Mouse (Mus musculus) intestine, postnatal 0 days (tissue): ENCODE results near the gene Slc39a5. TPM values are rescaled to one million over a fixed set of nuclear protein-coding genes. Genes with fewer than 3 reads are reported as not detected.

Experiments used
- ATAC-seq: fragments of 200-750 bp; cut with Nextera tagmentation; 2 replicates; pipeline ENCODE4 v1.8.0; 2017; ENCODE audit warnings: mild to moderate bottlenecking, moderate TSS enrichment, moderate library complexity
- H3K27ac ChIP-seq: fragments of 300-500 bp; sonication (generic); 2 replicates; pipeline ENCODE4 v1.5.1; 2014; ENCODE audit warnings: mild to moderate bottlenecking, low read depth, low read length, moderate library complexity
- H3K27me3 ChIP-seq: fragments of 300-500 bp; sonication (generic); replicated peaks from 2 replicates; pipeline ENCODE4 v1.6.1; 2014; ENCODE audit warnings: low read length, mixed read lengths; ENCODE audit not compliant: control insufficient read depth, insufficient read depth
- H3K36me3 ChIP-seq: fragments of 300-500 bp; sonication (generic); 2 replicates; pipeline ENCODE4 v1.6.1; 2014; ENCODE audit warnings: mild to moderate bottlenecking, moderate library complexity; ENCODE audit not compliant: control insufficient read depth, insufficient read depth
- H3K4me1 ChIP-seq: fragments of 300-500 bp; sonication (generic); replicated peaks from 2 replicates; pipeline ENCODE4 v1.6.1; 2014; ENCODE audit warnings: antibody characterized with exemption, low read length, mixed read lengths; ENCODE audit not compliant: control insufficient read depth, insufficient read depth
- H3K4me2 ChIP-seq: fragments of 300-500 bp; sonication (generic); replicated peaks from 2 replicates; pipeline ENCODE4 v1.6.1; 2014; ENCODE audit warnings: low read depth, mild to moderate bottlenecking, moderate library complexity
- H3K4me3 ChIP-seq: fragments of 300-500 bp; sonication (generic); 2 replicates; pipeline ENCODE4 v1.5.1; 2014; ENCODE audit warnings: low read depth, low read length
- H3K9ac ChIP-seq: fragments of 300-500 bp; sonication (generic); 2 replicates; pipeline ENCODE4 v1.6.1; 2014; ENCODE audit warnings: mild to moderate bottlenecking, low read depth, low read length
- H3K9me3 ChIP-seq: fragments of 300-500 bp; sonication (generic); 2 replicates; pipeline ENCODE4 v1.6.1; 2016; ENCODE audit warnings: mixed run types; ENCODE audit not compliant: control insufficient read depth
- CTCF ChIP-seq: sonication (generic); IDR thresholded peaks from 2 replicates; pipeline ENCODE4 v1.5.1; 2016; ENCODE audit warnings: low read depth, mild to moderate bottlenecking, control low read depth, antibody characterized with exemption, moderate library complexity
- WGBS: fragments of 180-500 bp; shearing (Covaris S2); extraction: QIAGEN DNeasy Blood & Tissue Kit; methylation state at CpG from one replicate; pipeline ENCODE4 v1.1.7; 2014; 5-methylcytosine and 5-hydroxymethylcytosine counted together
- polyA plus RNA-seq: library from polyadenylated mRNA; unstranded; fragments of >200 nt; fragmentation: Nextera tagmentation; extraction: Ambion mirVana; gene quantifications from 2 replicates; pipeline ENCODE4 v1.2.1, GENCODE M21; 2015

Slc39a5 gene
- polyA plus RNA-seq, 1 experiment from 2014 or later: 109 TPM

- no peak for TF ChIP-seq CTCF
- H3K4me3 ChIP-seq: no peak overlapping the region
- no peaks in the 10 kb centered on the region for H3K27me3 ChIP-seq
- peaks cover 59% of the 10 kb centered on the region for H3K36me3 ChIP-seq
- H3K27ac ChIP-seq: no peak overlapping the region
- ATAC-seq: no peak
- no peaks in the 10 kb centered on the region for H3K4me1 ChIP-seq
- H3K9ac ChIP-seq: no peak overlapping the region
- H3K4me2 ChIP-seq: no peak overlapping the region
- WGBS: 73% methylated on average over 4 of the region's 4 CpGs
- no peaks in the 10 kb centered on the region for H3K9me3 ChIP-seq
These were observed 28.4 kb upstream of the Slc39a5 start for GRCm38 (mm10) chr10:128429454-128429853.

- no peak overlapping the region for H3K4me2 ChIP-seq
- no peak overlapping the region for H3K27ac ChIP-seq
- no peaks in the 10 kb centered on the region for H3K4me1 ChIP-seq
- H3K9me3 ChIP-seq: no peaks in the 10 kb centered on the region
- H3K27me3 ChIP-seq: no peaks in the 10 kb centered on the region
- no peak for ATAC-seq
- H3K4me3 ChIP-seq: no peak overlapping the region
- TF ChIP-seq CTCF: no peak
- H3K9ac ChIP-seq: no peak overlapping the region
- peaks cover 56% of the 10 kb centered on the region for H3K36me3 ChIP-seq
- 76% methylated on average over 5 of the region's 5 CpGs for WGBS
These were observed 28.0 kb upstream of the Slc39a5 start for GRCm38 (mm10) chr10:128429052-128429451.

- Histone ChIP-seq H3K4me2 (no peak overlapping the region), H3K27ac (no peak overlapping the region), H3K36me3 (peaks cover 59% of the 10 kb centered on the region), H3K4me1 (no peaks in the 10 kb centered on the region), H3K27me3 (no peaks in the 10 kb centered on the region), H3K4me3 (no peak overlapping the region), H3K9me3 (no peaks in the 10 kb centered on the region), H3K9ac (no peak overlapping the region)
- 82% methylated on average over 3 of the region's 3 CpGs for WGBS
- no peak for ATAC-seq
- TF ChIP-seq CTCF: no peak
These were observed 24.2 kb upstream of the Slc39a5 start for GRCm38 (mm10) chr10:128425260-128425659.

GRCm38 (mm10) chr10:128424604-128425003 lies 23.6 kb upstream of the Slc39a5 start:
- WGBS: 37% methylated on average over 7 of the region's 7 CpGs
- ATAC-seq: no peak
- H3K27ac ChIP-seq: no peak overlapping the region
- H3K4me2 ChIP-seq: no peak overlapping the region
- no peaks in the 10 kb centered on the region for H3K27me3 ChIP-seq
- TF ChIP-seq CTCF: no peak
- no peaks in the 10 kb centered on the region for H3K9me3 ChIP-seq
- H3K9ac ChIP-seq: no peak overlapping the region
- no peaks in the 10 kb centered on the region for H3K4me1 ChIP-seq
- H3K36me3 ChIP-seq: peaks cover 60% of the 10 kb centered on the region
- no peak overlapping the region for H3K4me3 ChIP-seq

- Histone ChIP-seq H3K27ac (no peak overlapping the region), H3K9me3 (no peaks in the 10 kb centered on the region), H3K9ac (no peak overlapping the region), H3K4me1 (no peaks in the 10 kb centered on the region), H3K27me3 (no peaks in the 10 kb centered on the region), H3K4me2 (no peak overlapping the region), H3K4me3 (no peak overlapping the region), H3K36me3 (peaks cover 62% of the 10 kb centered on the region)
- 62% methylated on average over 5 of the region's 5 CpGs for WGBS
- no peak for TF ChIP-seq CTCF
- ATAC-seq: no peak
These were observed 21.4 kb upstream of the Slc39a5 start for GRCm38 (mm10) chr10:128422426-128422825.

- 40% methylated on average over 5 of the region's 5 CpGs for WGBS
- ATAC-seq: peak; percentile 63
- H3K36me3 ChIP-seq: peaks cover 36% of the 10 kb centered on the region
- peaks cover 4% of the 10 kb centered on the region; the same call in 1 of the 2 replicates for H3K4me1 ChIP-seq
- no peak for TF ChIP-seq CTCF
- H3K4me3 ChIP-seq: no peak overlapping the region
- no peaks in the 10 kb centered on the region for H3K27me3 ChIP-seq
- peak overlapping the region; percentile 45 for H3K4me2 ChIP-seq
- H3K27ac ChIP-seq: peak overlapping the region; percentile 74
- H3K9ac ChIP-seq: no peak overlapping the region; the same call in 1 of the 2 replicates
- H3K9me3 ChIP-seq: no peaks in the 10 kb centered on the region
These were observed 13.8 kb upstream of the Slc39a5 start for GRCm38 (mm10) chr10:128414848-128415247.

GRCm38 (mm10) chr10:128413076-128413475 lies 12.0 kb upstream of the Slc39a5 start:
- Histone ChIP-seq H3K27ac (no peak overlapping the region; the same call in 1 of the 2 replicates), H3K27me3 (no peaks in the 10 kb centered on the region), H3K4me2 (peak overlapping the region; percentile 88), H3K9me3 (no peaks in the 10 kb centered on the region), H3K4me1 (peaks cover 4% of the 10 kb centered on the region; the same call in 1 of the 2 replicates), H3K4me3 (0 out of 2 replicates have a peak overlapping the region, but pooled peaks have one; percentile 98), H3K9ac (no peak overlapping the region), H3K36me3 (peaks cover 20% of the 10 kb centered on the region)
- no peak for ATAC-seq
- TF ChIP-seq CTCF: no peak
- WGBS: 43% methylated on average over 1 of the region's 1 CpGs
